Mouse (Mus musculus) liver, adult 2 months (tissue): ENCODE results near the gene Rprml.

ENCODE experiments used
- CTCF ChIP-seq: fragments of 200-500 bp; IDR thresholded peaks from 2 replicates; pipeline ENCODE4 v1.5.1; 2011; ENCODE audit warnings: low read depth, low read length, control low read depth
- POLR2A ChIP-seq: fragments of 200-500 bp; IDR thresholded peaks from 2 replicates; pipeline ENCODE4 v1.6.1; 2011; ENCODE audit warnings: low read length, control low read depth; ENCODE audit not compliant: insufficient read depth; ENCODE audit errors: extremely low read depth

DNA sequence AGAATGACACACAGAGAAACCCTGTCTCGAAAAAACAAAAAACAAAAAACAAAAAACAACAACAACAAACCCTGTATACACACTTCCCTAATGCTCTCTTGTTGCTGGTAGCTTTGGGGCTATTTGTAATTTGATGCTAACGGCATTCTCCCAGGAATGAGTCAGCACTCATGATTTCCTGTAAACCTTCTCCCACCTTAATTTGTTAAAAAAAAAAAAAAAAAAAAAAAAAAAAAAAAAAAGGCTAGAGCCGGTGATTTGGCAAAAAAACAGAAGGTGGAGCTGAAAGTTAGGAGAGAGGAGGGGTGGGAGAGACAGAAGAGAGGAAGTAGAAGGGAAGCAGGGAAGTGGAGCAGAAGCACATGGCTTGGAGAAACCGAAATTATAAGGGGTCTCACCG, 42.8 kb upstream of the Rprml start:
- no peak for TF ChIP-seq CTCF
- no peak for TF ChIP-seq POLR2A
